Mouse (Mus musculus) myocyte (in vitro differentiated cells): Measurements from ENCODE around the gene Slc9a9. TPM values are rescaled to one million over a fixed set of nuclear protein-coding genes. Genes with fewer than 3 reads are reported as not detected.

Source experiments
- H3K27me3 ChIP-seq: one replicate; pipeline ENCODE4 v1.6.1; 2011; ENCODE audit not compliant: control insufficient read depth, insufficient read depth, insufficient read length
- H3K36me3 ChIP-seq: one replicate; pipeline ENCODE4 v1.6.1; 2011; ENCODE audit not compliant: control insufficient read depth, insufficient read depth
- H3K4me2 ChIP-seq: one replicate; pipeline ENCODE4 v1.6.1; 2011; ENCODE audit warnings: low read depth, control low read depth
- H3K4me3 ChIP-seq: one replicate; pipeline ENCODE4 v1.5.1; 2011; ENCODE audit warnings: mild to moderate bottlenecking, control low read depth, moderate library complexity
- H3K79me2 ChIP-seq: one replicate; pipeline ENCODE4 v1.6.1; 2011; ENCODE audit not compliant: control insufficient read depth, insufficient read depth
- H3ac ChIP-seq: one replicate; pipeline ENCODE4 v1.6.1; 2011; ENCODE audit not compliant: control insufficient read depth, insufficient read length
- CEBPB ChIP-seq: IDR thresholded peaks from 2 replicates; pipeline ENCODE4 v1.6.1; 2011; ENCODE audit warnings: mild to moderate bottlenecking, moderate library complexity; ENCODE audit not compliant: poor library complexity, insufficient read depth, severe bottlenecking
- E2F4 ChIP-seq: IDR thresholded peaks from one replicate; pipeline ENCODE4 v1.6.1; 2011; ENCODE audit warnings: mild to moderate bottlenecking, control low read depth, moderate library complexity; ENCODE audit not compliant: insufficient read depth
- MAX ChIP-seq: IDR thresholded peaks from one replicate; pipeline ENCODE4 v1.6.1; 2011; ENCODE audit warnings: low read depth, mild to moderate bottlenecking, control low read depth
- MYOD1 ChIP-seq, 3 experiments: IDR thresholded peaks; one replicate each; pipeline ENCODE4 v1.6.1; 2011; ENCODE audit warnings: control low read depth in 2 of 3, low read depth in 2 of 3, mild to moderate bottlenecking in 2 of 3, moderate library complexity in 1 of 3; ENCODE audit not compliant: insufficient read length in 2 of 3, control insufficient read depth in 1 of 3
- MYOG ChIP-seq, 3 experiments: IDR thresholded peaks; one replicate each; pipeline ENCODE4 v1.6.1; 2011; ENCODE audit warnings: control low read depth in 2 of 3, low read depth in 2 of 3, mild to moderate bottlenecking in 2 of 3; ENCODE audit not compliant: insufficient read length in 2 of 3, control insufficient read depth in 1 of 3, insufficient read depth in 1 of 3
- POLR2A ChIP-seq: IDR thresholded peaks from one replicate; pipeline ENCODE4 v1.6.1; 2011; ENCODE audit warnings: low read depth, mild to moderate bottlenecking, control low read depth, moderate library complexity; ENCODE audit not compliant: insufficient read length
- POLR2AphosphoS2 ChIP-seq: IDR thresholded peaks from one replicate; pipeline ENCODE4 v1.6.1; 2011; ENCODE audit warnings: low read depth, control low read depth; ENCODE audit not compliant: insufficient read length
- REST ChIP-seq: IDR thresholded peaks from one replicate; pipeline ENCODE4 v1.6.1; 2011; ENCODE audit warnings: mild to moderate bottlenecking, control low read depth, moderate library complexity; ENCODE audit not compliant: insufficient read depth, insufficient read length
- SRF ChIP-seq: IDR thresholded peaks from one replicate; pipeline ENCODE4 v1.6.1; 2011; ENCODE audit warnings: low read depth; ENCODE audit not compliant: control insufficient read depth, insufficient read length
- TCF12 ChIP-seq: IDR thresholded peaks from one replicate; pipeline ENCODE4 v1.6.1; 2011; ENCODE audit warnings: mild to moderate bottlenecking, control low read depth; ENCODE audit not compliant: poor library complexity, insufficient read depth, severe bottlenecking
- TCF3 ChIP-seq: IDR thresholded peaks from one replicate; pipeline ENCODE4 v1.6.1; 2011; ENCODE audit warnings: low read depth, control low read depth; ENCODE audit not compliant: insufficient read length
- USF1 ChIP-seq: IDR thresholded peaks from one replicate; pipeline ENCODE4 v1.6.1; 2011; ENCODE audit warnings: low read depth, mild to moderate bottlenecking, control low read depth, moderate library complexity
- polyA plus RNA-seq: library from polyadenylated mRNA; unstranded; fragments of >200 nt; fragmentation: generic; extraction: Trizol; gene quantifications from one replicate; pipeline ENCODE4 v1.2.1, GENCODE M21; 2012; ENCODE audit warnings: missing spikeins

Slc9a9 gene
- polyA plus RNA-seq, 1 experiment, result 21.5 TPM

- peaks cover 12% of the 10 kb centered on the region for H3K36me3 ChIP-seq
- peaks cover 28% of the 10 kb centered on the region for H3K79me2 ChIP-seq
- no peak overlapping the region for H3K4me3 ChIP-seq
- H3K4me2 ChIP-seq, result peak overlapping the region; percentile 70
- no peak overlapping the region for H3ac ChIP-seq
- H3K27me3 ChIP-seq, result no peaks in the 10 kb centered on the region
- TF ChIP-seq MYOG (IDR thresholded peaks at IDR 0.05; ENCODE audit: control insufficient read depth in 1 of 3, insufficient read depth in 1 of 3, insufficient read length in 2 of 3, low read depth in 2 of 3) (no peak), USF1 (no peak), POLR2A (no peak), E2F4 (no peak), CEBPB (no peak), SRF (no peak), REST (no peak), TCF12 (no peak), MYOD1 (IDR thresholded peaks at IDR 0.05; ENCODE audit: control insufficient read depth in 1 of 3, insufficient read length in 2 of 3, low read depth in 2 of 3) (no peak), MAX (no peak), TCF3 (no peak), POLR2AphosphoS2 (no peak)
Observed at GRCm38 (mm10) chr9:94680468-94681094, 10.9 kb downstream of the Slc9a9 start.

GRCm38 (mm10) chr9:94681095-94681487 is 11.4 kb downstream of the Slc9a9 start:
- Histone ChIP-seq H3ac (no peak overlapping the region), H3K4me2 (peak overlapping the region; percentile 70), H3K27me3 (no peaks in the 10 kb centered on the region), H3K79me2 (peaks cover 28% of the 10 kb centered on the region), H3K4me3 (no peak overlapping the region), H3K36me3 (peaks cover 17% of the 10 kb centered on the region)
- peak; percentile 31 for TF ChIP-seq POLR2AphosphoS2
- TF ChIP-seq POLR2A, result peak; percentile 58
- TF ChIP-seq MYOD1 (IDR thresholded peaks at IDR 0.05; ENCODE audit: control insufficient read depth in 1 of 3, insufficient read length in 2 of 3, low read depth in 2 of 3), result peak in 2 of 3 experiments; percentile 97 to 98
- no peak for TF ChIP-seq CEBPB
- no peak for TF ChIP-seq TCF12
- no peak for TF ChIP-seq E2F4
- TF ChIP-seq REST, result no peak
- TF ChIP-seq MYOG (IDR thresholded peaks at IDR 0.05; ENCODE audit: control insufficient read depth in 1 of 3, insufficient read depth in 1 of 3, insufficient read length in 2 of 3, low read depth in 2 of 3), result peak; percentile 72 to 96 (median 94)

- Histone ChIP-seq H3K4me3 (no peak overlapping the region), H3K36me3 (peaks cover 29% of the 10 kb centered on the region), H3K27me3 (no peaks in the 10 kb centered on the region), H3K79me2 (peaks cover 22% of the 10 kb centered on the region), H3K4me2 (no peak overlapping the region), H3ac (no peak overlapping the region)
- TF ChIP-seq MAX, result no peak
- TF ChIP-seq CEBPB, result no peak
- no peak for TF ChIP-seq SRF
- no peak for TF ChIP-seq MYOG (IDR thresholded peaks at IDR 0.05; ENCODE audit: control insufficient read depth in 1 of 3, insufficient read depth in 1 of 3, insufficient read length in 2 of 3, low read depth in 2 of 3)
- no peak for TF ChIP-seq TCF3
- TF ChIP-seq REST, result no peak
- TF ChIP-seq POLR2A, result no peak
- TF ChIP-seq MYOD1 (IDR thresholded peaks at IDR 0.05; ENCODE audit: control insufficient read depth in 1 of 3, insufficient read length in 2 of 3, low read depth in 2 of 3), result no peak
- no peak for TF ChIP-seq E2F4
- no peak for TF ChIP-seq USF1
- no peak for TF ChIP-seq TCF12
- TF ChIP-seq POLR2AphosphoS2, result no peak
Observed at GRCm38 (mm10) chr9:94682260-94682659, 12.6 kb downstream of the Slc9a9 start.

- no peaks in the 10 kb centered on the region for H3K27me3 ChIP-seq
- H3K36me3 ChIP-seq, result peaks cover 40% of the 10 kb centered on the region
- no peak overlapping the region for H3K4me2 ChIP-seq
- no peak for TF ChIP-seq USF1
- no peak for TF ChIP-seq SRF
- TF ChIP-seq MYOG (IDR thresholded peaks at IDR 0.05; ENCODE audit: control insufficient read depth in 1 of 3, insufficient read depth in 1 of 3, insufficient read length in 2 of 3, low read depth in 2 of 3), result no peak
- TF ChIP-seq E2F4, result no peak
- TF ChIP-seq CEBPB, result no peak
- no peak for TF ChIP-seq POLR2A
- TF ChIP-seq POLR2AphosphoS2, result no peak
- TF ChIP-seq TCF12, result no peak
- no peak for TF ChIP-seq MYOD1 (IDR thresholded peaks at IDR 0.05; ENCODE audit: control insufficient read depth in 1 of 3, insufficient read length in 2 of 3, low read depth in 2 of 3)
- no peak for TF ChIP-seq TCF3
- TF ChIP-seq MAX, result no peak
- TF ChIP-seq REST, result no peak
- no peak overlapping the region for H3ac ChIP-seq
- H3K4me3 ChIP-seq, result no peak overlapping the region
- peaks cover 15% of the 10 kb centered on the region for H3K79me2 ChIP-seq
Observed at GRCm38 (mm10) chr9:94685640-94686039, 15.9 kb downstream of the Slc9a9 start.
